Mouse (Mus musculus) cortical plate, adult 2 months (tissue): ENCODE measurements around the gene Jmjd8. TPM values are rescaled to one million over a fixed set of nuclear protein-coding genes. Genes with fewer than 3 reads are reported as not detected.

Experiments
- H3K27ac ChIP-seq: fragments of 200-500 bp; 2 replicates; pipeline ENCODE4 v1.5.1; 2012; ENCODE audit warnings: low read length, control low read depth, inconsistent platforms; ENCODE audit not compliant: insufficient read depth
- H3K4me1 ChIP-seq: fragments of 200-500 bp; 2 replicates; pipeline ENCODE4 v1.6.1; 2011; ENCODE audit warnings: low read length; ENCODE audit not compliant: control insufficient read depth, insufficient read depth
- H3K4me3 ChIP-seq: fragments of 200-500 bp; 2 replicates; pipeline ENCODE4 v1.5.1; 2011; ENCODE audit warnings: mild to moderate bottlenecking, low read length, control low read depth; ENCODE audit not compliant: insufficient read depth
- CTCF ChIP-seq: fragments of 200-500 bp; IDR thresholded peaks from 2 replicates; pipeline ENCODE4 v1.5.1; 2011; ENCODE audit warnings: mild to moderate bottlenecking, control low read depth, low read length; ENCODE audit not compliant: insufficient read depth; ENCODE audit errors: extremely low read depth
- POLR2A ChIP-seq: fragments of 200-500 bp; IDR thresholded peaks from 2 replicates; pipeline ENCODE4 v1.6.1; 2011; ENCODE audit warnings: mild to moderate bottlenecking, low read length, control low read depth; ENCODE audit not compliant: insufficient read depth; ENCODE audit errors: extremely low read depth
- polyA plus RNA-seq: library from polyadenylated mRNA; depleted of rRNA; stranded (reverse); fragments of >200 nt; gene quantifications from 2 replicates; pipeline ENCODE4 v1.2.3, GENCODE M21; 2012

Gene Jmjd8
- polyA plus RNA-seq, 1 experiment = 55.6 TPM

GRCm38 (mm10) chr17:25875171-25876136 is 46.8 kb downstream of the Jmjd8 start:
- peak overlapping the region; percentile 94 for H3K4me3 ChIP-seq
- TF ChIP-seq POLR2A (peak; percentile 94), CTCF (0 out of 2 replicates have a peak, but pooled peaks have one; percentile 3)
- peaks cover 5% of the 10 kb centered on the region; the same call in 1 of the 2 replicates for H3K4me1 ChIP-seq
- H3K27ac ChIP-seq = peak overlapping the region; percentile 82

- Histone ChIP-seq H3K4me3 (peak overlapping the region; percentile 94), H3K4me1 (peaks cover 5% of the 10 kb centered on the region; the same call in 1 of the 2 replicates), H3K27ac (no peak overlapping the region)
- TF ChIP-seq POLR2A (no peak), CTCF (no peak)
These were observed 47.8 kb downstream of the Jmjd8 start for GRCm38 (mm10) chr17:25876347-25876915.

- Histone ChIP-seq H3K4me1 (peaks cover 5% of the 10 kb centered on the region; the same call in 1 of the 2 replicates), H3K4me3 (no peak overlapping the region), H3K27ac (no peak overlapping the region)
- TF ChIP-seq CTCF = no peak
- TF ChIP-seq POLR2A = no peak
These were observed 48.4 kb downstream of the Jmjd8 start for GRCm38 (mm10) chr17:25877025-25877424.

GRCm38 (mm10) chr17:25877741-25878610 is 49.3 kb downstream of the Jmjd8 start:
- Histone ChIP-seq H3K4me1 (peaks cover 5% of the 10 kb centered on the region; the same call in 1 of the 2 replicates), H3K27ac (no peak overlapping the region), H3K4me3 (no peak overlapping the region)
- TF ChIP-seq POLR2A = no peak

- no peak overlapping the region for H3K4me3 ChIP-seq
- TF ChIP-seq POLR2A (no peak), CTCF (no peak)
- no peak overlapping the region for H3K27ac ChIP-seq
- H3K4me1 ChIP-seq = peaks cover 5% of the 10 kb centered on the region; the same call in 1 of the 2 replicates
These were observed 50.0 kb downstream of the Jmjd8 start for GRCm38 (mm10) chr17:25878611-25879180.

- no peak for TF ChIP-seq POLR2A
- TF ChIP-seq CTCF = peak; percentile 53
- Histone ChIP-seq H3K4me1 (peaks cover 5% of the 10 kb centered on the region; the same call in 1 of the 2 replicates), H3K27ac (no peak overlapping the region), H3K4me3 (no peak overlapping the region)
These were observed 50.6 kb downstream of the Jmjd8 start for GRCm38 (mm10) chr17:25879261-25879660.

- no peak overlapping the region for H3K27ac ChIP-seq
- H3K4me1 ChIP-seq = peaks cover 5% of the 10 kb centered on the region; the same call in 1 of the 2 replicates
- TF ChIP-seq POLR2A (no peak), CTCF (no peak)
- H3K4me3 ChIP-seq = no peak overlapping the region
These were observed 51.1 kb downstream of the Jmjd8 start for GRCm38 (mm10) chr17:25879750-25880149.

GRCm38 (mm10) chr17:25880196-25880910 is 51.7 kb downstream of the Jmjd8 start, which contains the start of gene Wfikkn1:
Gene Wfikkn1, minus strand, starts transcription at chr17:25880858.
- Histone ChIP-seq H3K27ac (no peak within 1 kb of the TSS), H3K4me1 (peaks cover 5% of the 10 kb centered on the region; the same call in 1 of the 2 replicates), H3K4me3 (no peak within 1 kb of the TSS)
- no peak for TF ChIP-seq POLR2A
- TF ChIP-seq CTCF = no peak
